Comparison of ENCODE assay signal across 16 mouse cellular contexts in the genomic region with DNA sequence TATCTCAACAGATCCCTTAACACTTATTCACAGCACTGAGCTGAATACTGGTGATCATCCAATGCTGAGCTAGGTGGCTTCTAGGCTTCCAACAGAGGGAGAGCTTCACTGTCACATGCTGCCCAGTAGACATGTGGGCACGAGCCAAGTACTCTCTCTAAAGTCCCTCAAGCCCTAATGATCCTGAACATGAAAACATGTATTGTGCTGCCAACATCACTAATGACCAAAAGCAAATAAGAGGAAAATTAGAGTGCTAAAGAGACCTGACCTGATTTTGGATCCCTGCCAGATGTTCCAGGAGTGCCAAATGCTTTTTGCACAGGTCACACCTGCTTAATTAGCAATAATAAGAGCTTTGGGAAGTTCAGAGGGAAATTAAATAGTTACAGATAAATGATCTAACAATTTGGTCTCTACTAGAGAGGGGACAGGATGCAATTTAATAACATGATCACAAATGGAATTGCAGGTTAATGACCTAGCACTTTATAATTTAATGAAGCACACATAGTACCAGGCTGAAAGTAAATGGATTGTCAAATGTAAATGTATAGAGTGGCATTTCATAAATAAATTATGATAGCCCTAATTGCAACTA.
DNase-seq lines count a peak whose midpoint lies in the region; ATAC-seq and TF ChIP-seq lines count a peak whose summit lies in the region.
"Had no signal": no experiment of that assay in that cellular context is flagged by ENCODE, and none has a peak within 500 bp of the region (broad histone marks: within the 10 kb centered on the region; RNA-seq: fewer than 3 reads in every experiment).

No protein-coding gene starts in this region.

- H3K4me3 ChIP-seq in cerebellum, adult 2 months (replicated peaks; ENCODE audit: insufficient read depth, low read depth, low read length), result no peak overlapping the region
- H3K4me3 ChIP-seq in midbrain, embryonic 13.5 days (replicated peaks), result no peak overlapping the region
- no peak overlapping the region for H3K4me3 ChIP-seq in midbrain, embryonic 10.5 days
- H3K4me3 ChIP-seq in forebrain, embryonic 16.5 days (replicated peaks; ENCODE audit: low read length), result no peak overlapping the region
- H3K4me3 ChIP-seq: embryonic facial prominence, embryonic 12.5 days; liver, embryonic 13.5 days had no signal

- TF ChIP-seq POLR2A in cerebellum, adult 2 months (IDR thresholded peaks at IDR 0.05; ENCODE audit: borderline replicate concordance, insufficient read depth, low read length), result no peak

- TF ChIP-seq CTCF in cerebellum, adult 2 months (IDR thresholded peaks at IDR 0.05; ENCODE audit: borderline replicate concordance, insufficient read depth, low read depth, low read length), result no peak

- WGBS in cerebellum, adult 2 months, result 19% methylated on average over 1 of the region's 1 CpGs
- WGBS in midbrain, embryonic 13.5 days, result 42% methylated on average over 1 of the region's 1 CpGs
- 63% methylated on average over 1 of the region's 1 CpGs for WGBS in midbrain, embryonic 10.5 days
- WGBS in forebrain, embryonic 16.5 days, result 11% methylated on average over 1 of the region's 1 CpGs

- no peaks in the 10 kb centered on the region for H3K27me3 ChIP-seq in cerebellum, adult 2 months (ENCODE audit: control insufficient read depth, insufficient read depth, low read length)
- H3K27me3 ChIP-seq in midbrain, embryonic 13.5 days, result no peaks in the 10 kb centered on the region
- H3K27me3 ChIP-seq in midbrain, embryonic 10.5 days (ENCODE audit: low read depth, poor library complexity, severe bottlenecking), result no peaks in the 10 kb centered on the region
- 0 out of 2 replicates have a peak, but pooled peaks cover 2% of the 10 kb centered on the region for H3K27me3 ChIP-seq in forebrain, embryonic 16.5 days (replicated peaks; ENCODE audit: control insufficient read depth, insufficient read depth, low read length)
- H3K27me3 ChIP-seq: CH12.LX; embryonic facial prominence, embryonic 12.5 days; liver, embryonic 13.5 days had no signal

- no peak overlapping the region for H3K4me2 ChIP-seq in midbrain, embryonic 13.5 days (replicated peaks)
- no peak overlapping the region for H3K4me2 ChIP-seq in forebrain, embryonic 16.5 days (ENCODE audit: low read length)
- H3K4me2 ChIP-seq: embryonic facial prominence, embryonic 12.5 days; liver, embryonic 13.5 days had no signal

- H3K36me3 ChIP-seq in midbrain, embryonic 13.5 days, result no peaks in the 10 kb centered on the region
- no peaks in the 10 kb centered on the region for H3K36me3 ChIP-seq in midbrain, embryonic 10.5 days
- H3K36me3 ChIP-seq in forebrain, embryonic 16.5 days (ENCODE audit: control insufficient read depth, insufficient read depth), result no peaks in the 10 kb centered on the region
- H3K36me3 ChIP-seq: embryonic facial prominence, embryonic 12.5 days; liver, embryonic 13.5 days had no signal

- ATAC-seq in midbrain, embryonic 13.5 days, result 0 out of 2 replicates have a peak, but pooled peaks have one; percentile 37
- ATAC-seq in forebrain, embryonic 16.5 days, result peak; percentile 87
- ATAC-seq: activated CD4-positive, CD25-positive, alpha-beta regulatory T cell, adult 4 months had no signal

- no peaks in the 10 kb centered on the region for H3K9me3 ChIP-seq in midbrain, embryonic 13.5 days
- no peaks in the 10 kb centered on the region for H3K9me3 ChIP-seq in midbrain, embryonic 10.5 days (replicated peaks)
- H3K9me3 ChIP-seq in forebrain, embryonic 16.5 days (ENCODE audit: control insufficient read depth, low read length), result peaks cover 5% of the 10 kb centered on the region; the same call in 1 of the 2 replicates
- H3K9me3 ChIP-seq: embryonic facial prominence, embryonic 12.5 days had no signal

- no peak overlapping the region for H3K27ac ChIP-seq in cerebellum, adult 2 months (ENCODE audit: insufficient read depth, low read length)
- H3K27ac ChIP-seq in midbrain, embryonic 13.5 days, result no peak overlapping the region
- no peak overlapping the region for H3K27ac ChIP-seq in midbrain, embryonic 10.5 days (replicated peaks)
- H3K27ac ChIP-seq in forebrain, embryonic 16.5 days (ENCODE audit: low read length), result no peak overlapping the region
- H3K27ac ChIP-seq: embryonic facial prominence, embryonic 12.5 days; kidney, postnatal 0 days; liver, embryonic 13.5 days had no signal

- H3K9ac ChIP-seq in midbrain, embryonic 13.5 days (replicated peaks), result no peak overlapping the region
- no peak overlapping the region for H3K9ac ChIP-seq in forebrain, embryonic 16.5 days (replicated peaks; ENCODE audit: low read depth, low read length)
- H3K9ac ChIP-seq: embryonic facial prominence, embryonic 12.5 days; liver, embryonic 13.5 days had no signal

- H3K4me1 ChIP-seq in cerebellum, adult 2 months (ENCODE audit: control insufficient read depth, insufficient read depth, low read length), result no peaks in the 10 kb centered on the region
- no peaks in the 10 kb centered on the region for H3K4me1 ChIP-seq in midbrain, embryonic 13.5 days (replicated peaks)
- no peaks in the 10 kb centered on the region for H3K4me1 ChIP-seq in midbrain, embryonic 10.5 days
- no peaks in the 10 kb centered on the region for H3K4me1 ChIP-seq in forebrain, embryonic 16.5 days (replicated peaks; ENCODE audit: control insufficient read depth, insufficient read depth, low read length)
- H3K4me1 ChIP-seq: embryonic facial prominence, embryonic 12.5 days; liver, embryonic 13.5 days had no signal

- DNase-seq in cerebellum, postnatal 14 days, result peak; percentile 19 to 22
- DNase-seq in cerebellum, adult 2 months, result no peak
- DNase-seq in midbrain, embryonic 10.5 days (ENCODE audit: low spot score), result no peak
- peak; percentile 60 for DNase-seq in retina, postnatal 1 day
- DNase-seq in adrenal gland, postnatal 25 days, result no peak
- DNase-seq in gastrocnemius, adult 8-10 months (ENCODE audit: low spot score in 2 of 2), result no peak
- DNase-seq: cerebellum, postnatal 36 days; gastrocnemius, postnatal 10 days; heart, postnatal 14 days; liver, embryonic 13.5 days had no signal

Comparison
In these comparisons a context has a peak if more than half of its experiments do, and no peak if none do; other contexts are left out.
1. DNase-seq: peak in cerebellum, postnatal 14 days (2 of 2) and retina, postnatal 1 day (single experiment); none in cerebellum, adult 2 months (0 of 2), midbrain, embryonic 10.5 days (single experiment), adrenal gland, postnatal 25 days (single experiment) and gastrocnemius, adult 8-10 months (0 of 2).